Mouse (Mus musculus) MN1 (cell line): ENCODE results near the gene Tmem86a.

Experiments used
- DNase-seq: peaks from one replicate; pipeline ENCODE4 v3.0.0-alpha.2; 2016; ENCODE audit warnings: low spot score

The Tmem86a gene

GRCm38 (mm10) chr7:47076729-47077128, 26.3 kb downstream of the Tmem86a start:
- DNase-seq, result no peak

- no peak for DNase-seq
Observed at GRCm38 (mm10) chr7:47077451-47077850, 27.1 kb downstream of the Tmem86a start.

- DNase-seq, result no peak
Observed at GRCm38 (mm10) chr7:47080868-47081267, 30.5 kb downstream of the Tmem86a start.

GRCm38 (mm10) chr7:47081277-47081676, 30.9 kb downstream of the Tmem86a start:
- peak; percentile 34 for DNase-seq

GRCm38 (mm10) chr7:47085075-47085474, 34.7 kb downstream of the Tmem86a start:
- no peak for DNase-seq

GRCm38 (mm10) chr7:47093935-47094334, 43.5 kb downstream of the Tmem86a start:
- no peak for DNase-seq

GRCm38 (mm10) chr7:47094969-47095368, 44.6 kb downstream of the Tmem86a start:
- no peak for DNase-seq

GRCm38 (mm10) chr7:47098044-47098443, 47.6 kb downstream of the Tmem86a start:
- no peak for DNase-seq

GRCm38 (mm10) chr7:47099306-47099705, 48.9 kb downstream of the Tmem86a start:
- DNase-seq, result no peak

GRCm38 (mm10) chr7:47100615-47101014, 50.2 kb downstream of the Tmem86a start:
- DNase-seq, result no peak

GRCm38 (mm10) chr7:47102970-47103369, 52.6 kb downstream of the Tmem86a start:
- no peak for DNase-seq

GRCm38 (mm10) chr7:47103671-47104414, 53.4 kb downstream of the Tmem86a start:
- no peak for DNase-seq
